Mouse (Mus musculus) heart, adult 18-20 months (tissue): Measurements from ENCODE around the gene Bace2. TPM values are rescaled to one million over a fixed set of nuclear protein-coding genes. Genes with fewer than 3 reads are reported as not detected.

Experiments used
- DNase-seq, 2 experiments: peaks; one replicate each; pipeline ENCODE4 v3.0.0; 2021 to 2022; ENCODE audit warnings: mixed read lengths in 1 of 2
- total RNA-seq, 2 experiments: library from RNA; stranded (reverse); gene quantifications; 2 replicates each; pipeline ENCODE4 v1.2.3; 2021

Bace2 gene
- total RNA-seq, 2 experiments from 2014 or later, result 14.7 to 18.6 TPM

- DNase-seq, result no peak
Observed at GRCm38 (mm10) chr16:97467472-97467871, 110.9 kb downstream of the Bace2 start.

- DNase-seq, result no peak
Observed at GRCm38 (mm10) chr16:97467993-97468791, 111.7 kb downstream of the Bace2 start.

GRCm38 (mm10) chr16:97474671-97475070, 118.1 kb downstream of the Bace2 start:
- no peak for DNase-seq

- peak; percentile 40 to 66 for DNase-seq
Observed at GRCm38 (mm10) chr16:97475581-97475980, 119.0 kb downstream of the Bace2 start.

GRCm38 (mm10) chr16:97476524-97476923, 120.0 kb downstream of the Bace2 start:
- no peak for DNase-seq

GRCm38 (mm10) chr16:97478655-97479054, 122.1 kb downstream of the Bace2 start:
- DNase-seq, result no peak

- DNase-seq, result no peak
Observed at GRCm38 (mm10) chr16:97492369-97492768, 135.8 kb downstream of the Bace2 start.

Other genes starting within 250 kb of the Bace2 start
- gene Dscam, start 186.0 kb upstream of the Bace2 start, total RNA-seq, result under 1 TPM in 1 of 2 experiments, not detected in 1; 0.05 TPM
- gene Mx1, start 106.2 kb downstream of the Bace2 start, total RNA-seq, result 1 to 10 TPM; 1.6 to 1.9 TPM
- not detected for gene Fam3b, start 158.1 kb downstream of the Bace2 start, total RNA-seq